Mouse (Mus musculus) neural tube, embryonic 10.5 days (tissue): ENCODE data around the gene Agrn.

Experiments used
- DNase-seq: peaks from one replicate; pipeline ENCODE4 v3.0.0-alpha.2; 2017; ENCODE audit warnings: low spot score; ENCODE audit errors: extremely low spot score

Agrn gene

GRCm38 (mm10) chr4:156202462-156202893, 5.2 kb upstream of the Agrn start:
- no peak for DNase-seq

- DNase-seq = no peak
Measured at GRCm38 (mm10) chr4:156200623-156201475, 3.6 kb upstream of the Agrn start, which contains the start of gene Isg15. Gene Isg15 (minus strand): TSS chr4:156200818.

GRCm38 (mm10) chr4:156197829-156198205, 529 bp upstream of the Agrn start:
- DNase-seq = peak; percentile 94

GRCm38 (mm10) chr4:156195927-156196870, 1.1 kb downstream of the Agrn start:
- DNase-seq = peak; percentile 61

- no peak for DNase-seq
Measured at GRCm38 (mm10) chr4:156194346-156194745, 2.9 kb downstream of the Agrn start.

GRCm38 (mm10) chr4:156193906-156194305, 3.4 kb downstream of the Agrn start:
- no peak for DNase-seq

GRCm38 (mm10) chr4:156193200-156193590, 4.1 kb downstream of the Agrn start:
- no peak for DNase-seq

GRCm38 (mm10) chr4:156192421-156193199, 4.7 kb downstream of the Agrn start:
- no peak for DNase-seq

- peak; percentile 64 for DNase-seq
Measured at GRCm38 (mm10) chr4:156188811-156189323, 8.4 kb downstream of the Agrn start.

- no peak for DNase-seq
Measured at GRCm38 (mm10) chr4:156188162-156188810, 9.0 kb downstream of the Agrn start.

GRCm38 (mm10) chr4:156185950-156186850, 11.1 kb downstream of the Agrn start:
- DNase-seq = peak; percentile 63

GRCm38 (mm10) chr4:156185456-156185949, 11.8 kb downstream of the Agrn start:
- peak; percentile 30 for DNase-seq

- DNase-seq = no peak
Measured at GRCm38 (mm10) chr4:156184291-156184954, 12.9 kb downstream of the Agrn start.

GRCm38 (mm10) chr4:156183747-156184146, 13.5 kb downstream of the Agrn start:
- no peak for DNase-seq

GRCm38 (mm10) chr4:156177630-156178029, 19.7 kb downstream of the Agrn start:
- DNase-seq = no peak

GRCm38 (mm10) chr4:156171828-156172227, 25.5 kb downstream of the Agrn start:
- no peak for DNase-seq

GRCm38 (mm10) chr4:156169129-156169528, 28.2 kb downstream of the Agrn start:
- no peak for DNase-seq

GRCm38 (mm10) chr4:156168611-156169010, 28.7 kb downstream of the Agrn start:
- no peak for DNase-seq

GRCm38 (mm10) chr4:156166477-156166876, 30.8 kb downstream of the Agrn start:
- no peak for DNase-seq
